Comparison of ENCODE assay signal across 16 mouse cellular contexts in the genomic region with DNA sequence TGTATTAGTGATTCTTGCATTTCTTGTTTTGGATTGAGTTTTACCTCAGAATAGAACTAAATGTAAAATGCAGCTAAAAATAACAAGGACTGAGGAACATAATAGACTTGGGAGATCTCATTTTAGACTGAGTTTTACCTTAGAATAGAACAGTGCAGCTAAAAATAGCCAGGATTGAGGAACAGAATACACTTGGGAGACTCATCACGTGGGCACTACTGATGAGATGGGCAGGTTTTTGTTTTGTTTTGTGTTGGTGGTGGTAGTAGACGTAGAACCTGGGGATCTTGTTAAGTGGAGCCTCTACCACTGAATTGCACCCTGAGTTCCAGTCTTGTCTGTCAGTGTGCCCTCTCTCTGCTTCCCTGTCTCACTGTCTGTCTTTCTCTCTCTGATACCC. TPM values are rescaled to one million over a fixed set of nuclear protein-coding genes. Genes with fewer than 3 reads are reported as not detected.
DNase-seq lines count a peak whose midpoint lies in the region; ATAC-seq and TF ChIP-seq lines count a peak whose summit lies in the region.
"Had no signal": no experiment of that assay in that cellular context is flagged by ENCODE, and none has a peak within 500 bp of the region (broad histone marks: within the 10 kb centered on the region; RNA-seq: fewer than 3 reads in every experiment).

No protein-coding gene starts in this region.

- H3K9me3 ChIP-seq in forebrain, embryonic 15.5 days, result no peaks in the 10 kb centered on the region
- no peaks in the 10 kb centered on the region for H3K9me3 ChIP-seq in forebrain, embryonic 12.5 days
- no peaks in the 10 kb centered on the region for H3K9me3 ChIP-seq in heart, embryonic 11.5 days (replicated peaks; ENCODE audit: control insufficient read depth, low read length)
- no peaks in the 10 kb centered on the region for H3K9me3 ChIP-seq in midbrain, embryonic 15.5 days
- H3K9me3 ChIP-seq in midbrain, embryonic 14.5 days (ENCODE audit: control insufficient read depth, low read length), result no peaks in the 10 kb centered on the region
- H3K9me3 ChIP-seq: limb, embryonic 12.5 days had no signal

- H3K4me3 ChIP-seq in forebrain, embryonic 15.5 days, result 0 out of 2 replicates have a peak overlapping the region, but pooled peaks have one; percentile 76
- no peak overlapping the region for H3K4me3 ChIP-seq in forebrain, embryonic 12.5 days (replicated peaks)
- no peak overlapping the region for H3K4me3 ChIP-seq in heart, embryonic 11.5 days (ENCODE audit: low read depth, low read length)
- H3K4me3 ChIP-seq in midbrain, embryonic 15.5 days, result no peak overlapping the region
- no peak overlapping the region for H3K4me3 ChIP-seq in midbrain, embryonic 14.5 days (replicated peaks; ENCODE audit: low read depth, low read length)
- peak overlapping the region; percentile 44 for H3K4me3 ChIP-seq in olfactory bulb, adult 2 months (ENCODE audit: insufficient read depth, low read depth, low read length)
- H3K4me3 ChIP-seq: limb, embryonic 12.5 days had no signal

- ATAC-seq in forebrain, embryonic 15.5 days (replicated peaks), result no peak
- ATAC-seq in forebrain, embryonic 12.5 days (ENCODE audit: low FRiP score), result no peak
- no peak for ATAC-seq in heart, embryonic 11.5 days (replicated peaks; ENCODE audit: insufficient number of reproducible peaks, low FRiP score, low TSS enrichment)
- ATAC-seq in midbrain, embryonic 15.5 days (replicated peaks), result no peak
- ATAC-seq in midbrain, embryonic 14.5 days (ENCODE audit: low FRiP score, low TSS enrichment), result no peak
- ATAC-seq: lung, postnatal 0 days had no signal

- no peak overlapping the region for H3K4me2 ChIP-seq in forebrain, embryonic 15.5 days (replicated peaks)
- no peak overlapping the region for H3K4me2 ChIP-seq in forebrain, embryonic 12.5 days
- peak overlapping the region; percentile 94; the same call in 1 of the 2 replicates for H3K4me2 ChIP-seq in heart, embryonic 11.5 days
- H3K4me2 ChIP-seq in midbrain, embryonic 15.5 days, result 0 out of 2 replicates have a peak overlapping the region, but pooled peaks have one; percentile 87
- H3K4me2 ChIP-seq in midbrain, embryonic 14.5 days (ENCODE audit: low read length), result no peak overlapping the region
- H3K4me2 ChIP-seq: limb, embryonic 12.5 days had no signal

- no peaks in the 10 kb centered on the region for H3K36me3 ChIP-seq in forebrain, embryonic 15.5 days
- no peaks in the 10 kb centered on the region for H3K36me3 ChIP-seq in forebrain, embryonic 12.5 days (replicated peaks)
- no peaks in the 10 kb centered on the region for H3K36me3 ChIP-seq in heart, embryonic 11.5 days (ENCODE audit: control insufficient read depth, insufficient read depth, low read length)
- H3K36me3 ChIP-seq in midbrain, embryonic 15.5 days (replicated peaks), result no peaks in the 10 kb centered on the region
- H3K36me3 ChIP-seq in midbrain, embryonic 14.5 days (ENCODE audit: control insufficient read depth, insufficient read depth, low read length), result no peaks in the 10 kb centered on the region
- H3K36me3 ChIP-seq: limb, embryonic 12.5 days had no signal

- H3K9ac ChIP-seq in forebrain, embryonic 15.5 days (replicated peaks), result no peak overlapping the region
- no peak overlapping the region for H3K9ac ChIP-seq in forebrain, embryonic 12.5 days
- H3K9ac ChIP-seq in heart, embryonic 11.5 days (ENCODE audit: low read depth, low read length), result no peak overlapping the region
- H3K9ac ChIP-seq in midbrain, embryonic 15.5 days, result no peak overlapping the region
- no peak overlapping the region for H3K9ac ChIP-seq in midbrain, embryonic 14.5 days (replicated peaks; ENCODE audit: low read length)
- H3K9ac ChIP-seq: limb, embryonic 12.5 days; liver, embryonic 14.5 days had no signal

- WGBS in forebrain, embryonic 15.5 days, result 88% methylated on average over 2 of the region's 2 CpGs
- 81% methylated on average over 2 of the region's 2 CpGs for WGBS in forebrain, embryonic 12.5 days
- 48% methylated on average over 2 of the region's 2 CpGs for WGBS in heart, embryonic 11.5 days (ENCODE audit: insufficient replicate concordance)
- 79% methylated on average over 2 of the region's 2 CpGs for whole genome bisulfite sequencing in midbrain, embryonic 15.5 days
- WGBS in midbrain, embryonic 14.5 days, result 90% methylated on average over 2 of the region's 2 CpGs
- WGBS in olfactory bulb, adult 2 months, result 27% methylated on average over 2 of the region's 2 CpGs

- H3K27ac ChIP-seq in forebrain, embryonic 15.5 days (replicated peaks), result no peak overlapping the region
- H3K27ac ChIP-seq in forebrain, embryonic 12.5 days, result no peak overlapping the region
- no peak overlapping the region for H3K27ac ChIP-seq in heart, embryonic 11.5 days (ENCODE audit: low read depth, low read length)
- H3K27ac ChIP-seq in midbrain, embryonic 15.5 days, result no peak overlapping the region
- no peak overlapping the region for H3K27ac ChIP-seq in midbrain, embryonic 14.5 days (replicated peaks; ENCODE audit: low read depth, low read length)
- no peak overlapping the region for H3K27ac ChIP-seq in olfactory bulb, adult 2 months (ENCODE audit: insufficient read depth, low read depth, low read length)
- H3K27ac ChIP-seq: limb, embryonic 12.5 days; liver, embryonic 14.5 days had no signal

- DNase-seq in heart, postnatal 25 days (ENCODE audit: low spot score), result no peak
- DNase-seq in midbrain, embryonic 14.5 days, result no peak
- no peak for DNase-seq in yolk sac, embryonic 10.5 days (ENCODE audit: low spot score)
- DNase-seq: gastrocnemius, postnatal 36 days; kidney, adult 8-10 months; kidney, postnatal 4 days; spleen, adult 18-20 months; thymus, postnatal 36 days had no signal

- H3K4me1 ChIP-seq in forebrain, embryonic 15.5 days, result peaks cover 11% of the 10 kb centered on the region; the same call in 1 of the 2 replicates
- H3K4me1 ChIP-seq in forebrain, embryonic 12.5 days, result peaks cover 11% of the 10 kb centered on the region
- peaks cover 10% of the 10 kb centered on the region for H3K4me1 ChIP-seq in heart, embryonic 11.5 days (ENCODE audit: control insufficient read depth, insufficient read depth, low read length)
- H3K4me1 ChIP-seq in midbrain, embryonic 15.5 days, result peaks cover 18% of the 10 kb centered on the region
- H3K4me1 ChIP-seq in midbrain, embryonic 14.5 days (ENCODE audit: control insufficient read depth, insufficient read depth, low read length), result peaks cover 12% of the 10 kb centered on the region
- peaks cover 5% of the 10 kb centered on the region; the same call in 1 of the 2 replicates for H3K4me1 ChIP-seq in olfactory bulb, adult 2 months (ENCODE audit: control insufficient read depth, insufficient read depth, low read length)

- no peak for TF ChIP-seq POLR2A in olfactory bulb, adult 2 months (IDR thresholded peaks at IDR 0.05; ENCODE audit: insufficient read depth, low read depth, low read length)

- no peak for TF ChIP-seq CTCF in olfactory bulb, adult 2 months (IDR thresholded peaks at IDR 0.05; ENCODE audit: insufficient read depth, low read depth, low read length)

- no peaks in the 10 kb centered on the region for H3K27me3 ChIP-seq in forebrain, embryonic 15.5 days
- H3K27me3 ChIP-seq in forebrain, embryonic 12.5 days, result no peaks in the 10 kb centered on the region; the same call in 1 of the 2 replicates
- no peaks in the 10 kb centered on the region for H3K27me3 ChIP-seq in heart, embryonic 11.5 days (ENCODE audit: control insufficient read depth, insufficient read depth, low read length)
- H3K27me3 ChIP-seq in midbrain, embryonic 15.5 days (replicated peaks), result no peaks in the 10 kb centered on the region
- H3K27me3 ChIP-seq in midbrain, embryonic 14.5 days (ENCODE audit: control insufficient read depth, insufficient read depth, low read length), result no peaks in the 10 kb centered on the region

- intact Hi-C loops in heart, postnatal 25 days (cut with DNase I), result no loop called here

RNA-seq across cellular contexts. Expression of a gene that starts 2.1 kb away (rescaled TPM):
- 48.7 and 49.3 TPM in 2 replicates for polyA plus RNA-seq in forebrain, embryonic 15.5 days (2015; fragmentation: Nextera tagmentation; extraction: Ambion mirVana)
- 19.5 and 20.2 TPM in 2 replicates for polyA plus RNA-seq in forebrain, embryonic 12.5 days (2016; fragmentation: Nextera tagmentation; extraction: Ambion mirVana)
- 37.4 and 42.5 TPM in 2 replicates for polyA plus RNA-seq in heart, embryonic 11.5 days (2014; fragmentation: Nextera tagmentation; extraction: Ambion mirVana)
- total RNA-seq in heart, postnatal 25 days (2021), result 10 to 100 TPM; 35.2 to 40.9 TPM
- polyA plus RNA-seq in midbrain, embryonic 15.5 days (2015; fragmentation: Nextera tagmentation; extraction: Ambion mirVana), result 31.7 and 35.1 TPM in 2 replicates
- polyA plus RNA-seq in midbrain, embryonic 14.5 days (2014; fragmentation: Nextera tagmentation; extraction: Ambion mirVana), result 28.9 and 31.2 TPM in 2 replicates
- not detected in 2 replicates for polyA plus RNA-seq in olfactory bulb, adult 2 months (2012; ENCODE audit: insufficient read depth, insufficient read length, low replicate concordance, missing spikeins)

RNA-seq across cellular contexts. Expression of a gene that starts 56.2 kb away (rescaled TPM):
- polyA plus RNA-seq in forebrain, embryonic 15.5 days (2015; fragmentation: Nextera tagmentation; extraction: Ambion mirVana), result 6.6 and 7.7 TPM in 2 replicates
- polyA plus RNA-seq in forebrain, embryonic 12.5 days (2016; fragmentation: Nextera tagmentation; extraction: Ambion mirVana), result 14.0 and 18.1 TPM in 2 replicates
- 10.0 and 11.1 TPM in 2 replicates for polyA plus RNA-seq in heart, embryonic 11.5 days (2014; fragmentation: Nextera tagmentation; extraction: Ambion mirVana)
- total RNA-seq in heart, postnatal 25 days (2021), result 1 to 10 TPM; 4.9 to 5.5 TPM
- polyA plus RNA-seq in midbrain, embryonic 15.5 days (2015; fragmentation: Nextera tagmentation; extraction: Ambion mirVana), result 5.1 and 5.2 TPM in 2 replicates
- 4.4 TPM in 2 replicates for polyA plus RNA-seq in midbrain, embryonic 14.5 days (2014; fragmentation: Nextera tagmentation; extraction: Ambion mirVana)
- polyA plus RNA-seq in olfactory bulb, adult 2 months (2012; ENCODE audit: insufficient read depth, insufficient read length, low replicate concordance, missing spikeins), result not detected in 2 replicates

Comparison
In these comparisons a context has a peak if more than half of its experiments do, and no peak if none do; other contexts are left out.
1. H3K4me2 ChIP-seq: peak in heart, embryonic 11.5 days (single experiment) and midbrain, embryonic 15.5 days (single experiment); none in forebrain, embryonic 15.5 days (single experiment), forebrain, embryonic 12.5 days (single experiment) and midbrain, embryonic 14.5 days (single experiment).
2. H3K4me3 ChIP-seq: peak in forebrain, embryonic 15.5 days (single experiment) and olfactory bulb, adult 2 months (single experiment); none in forebrain, embryonic 12.5 days (single experiment), heart, embryonic 11.5 days (single experiment), midbrain, embryonic 15.5 days (single experiment) and midbrain, embryonic 14.5 days (single experiment).